Mouse (Mus musculus): Measurements from ENCODE around the gene P4hb. TPM values are rescaled to one million over a fixed set of nuclear protein-coding genes. Genes with fewer than 3 reads are reported as not detected.
A peak's percentile ranks its signal among the peaks of the same experiment; 100 is the strongest.

Gene P4hb
- total and polyA plus RNA-seq, 2 experiments from 2014 or later, result 165 to 191 TPM

GRCm38 (mm10) chr11:120575940-120576339 is 2.9 kb upstream of the P4hb start:
- no peak overlapping the region for H3K27ac ChIP-seq (ENCODE audit: low read depth, low read length)

GRCm38 (mm10) chr11:120575046-120575445 is 2.0 kb upstream of the P4hb start:
- Histone ChIP-seq H3K4me1 (ENCODE audit: insufficient read depth, low read length) (peaks cover 6% of the 10 kb centered on the region), H3K9ac (replicated peaks; ENCODE audit: low read length, poor library complexity, severe bottlenecking) (no peak overlapping the region), H3K4me3 (ENCODE audit: low read depth, low read length) (no peak overlapping the region), H3K9me3 (ENCODE audit: low read length) (no peaks in the 10 kb centered on the region), H3K27me3 (ENCODE audit: insufficient read depth, low read length) (no peaks in the 10 kb centered on the region), H3K36me3 (ENCODE audit: insufficient read depth, low read length) (peaks cover 34% of the 10 kb centered on the region), H3K27ac (ENCODE audit: low read depth, low read length) (no peak overlapping the region), H3K4me2 (ENCODE audit: low read depth, low read length, poor library complexity, severe bottlenecking) (no peak overlapping the region)
- no peak for TF ChIP-seq CTCF (IDR thresholded peaks at IDR 0.05)
- ATAC-seq (ENCODE audit: low FRiP score) (no peak), DNase-seq (ENCODE audit: low spot score) (no peak)
- WGBS, result 85% methylated on average over 2 of the region's 2 CpGs

More at GRCm38 (mm10) chr11:120575940-120576339, 2.9 kb upstream of the P4hb start:
- H3K4me2 ChIP-seq (ENCODE audit: low read depth, low read length, poor library complexity, severe bottlenecking), result no peak overlapping the region
- no peak overlapping the region for H3K9ac ChIP-seq (replicated peaks; ENCODE audit: low read length, poor library complexity, severe bottlenecking)
- H3K27me3 ChIP-seq (ENCODE audit: insufficient read depth, low read length), result no peaks in the 10 kb centered on the region
- peaks cover 10% of the 10 kb centered on the region for H3K4me1 ChIP-seq (ENCODE audit: insufficient read depth, low read length)
- DNase-seq (ENCODE audit: low spot score), result no peak
- no peak for ATAC-seq (ENCODE audit: low FRiP score)
- TF ChIP-seq CTCF (IDR thresholded peaks at IDR 0.05), result no peak
- no peak overlapping the region for H3K4me3 ChIP-seq (ENCODE audit: low read depth, low read length)
- H3K36me3 ChIP-seq (ENCODE audit: insufficient read depth, low read length), result peaks cover 30% of the 10 kb centered on the region
- H3K9me3 ChIP-seq (ENCODE audit: low read length), result no peaks in the 10 kb centered on the region

DNA sequence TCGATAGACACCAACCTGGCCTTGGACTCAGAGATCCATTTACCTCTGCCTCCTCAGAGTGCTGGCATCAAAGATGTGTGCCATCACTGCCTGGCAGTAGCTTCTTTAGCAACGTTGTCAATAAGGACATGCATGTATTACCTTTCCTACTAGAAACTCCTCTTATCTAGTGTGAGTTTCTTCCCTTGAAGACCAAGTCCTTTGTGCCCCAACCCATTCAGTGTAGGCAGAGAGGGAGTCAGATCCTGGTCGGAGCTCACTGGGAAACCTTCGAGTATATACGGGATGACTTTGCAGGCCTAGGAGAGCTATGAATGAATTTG is 1.2 kb upstream of the P4hb start:
- DNase-seq (ENCODE audit: low spot score) (no peak), ATAC-seq (ENCODE audit: low FRiP score) (no peak)
- Histone ChIP-seq H3K4me3 (ENCODE audit: low read depth, low read length) (peak overlapping the region; percentile 96; the same call in 1 of the 2 replicates), H3K4me2 (ENCODE audit: low read depth, low read length, poor library complexity, severe bottlenecking) (peak overlapping the region; percentile 79), H3K27me3 (ENCODE audit: insufficient read depth, low read length) (no peaks in the 10 kb centered on the region), H3K36me3 (ENCODE audit: insufficient read depth, low read length) (peaks cover 31% of the 10 kb centered on the region), H3K9ac (replicated peaks; ENCODE audit: low read length, poor library complexity, severe bottlenecking) (no peak overlapping the region), H3K9me3 (ENCODE audit: low read length) (no peaks in the 10 kb centered on the region), H3K27ac (ENCODE audit: low read depth, low read length) (no peak overlapping the region), H3K4me1 (ENCODE audit: insufficient read depth, low read length) (peaks cover 6% of the 10 kb centered on the region)
- TF ChIP-seq CTCF (IDR thresholded peaks at IDR 0.05), result no peak
- WGBS, result 42% methylated on average over 5 of the region's 5 CpGs

- ATAC-seq (ENCODE audit: low FRiP score) (0 out of 2 replicates have a peak, but pooled peaks have one; percentile 3), DNase-seq (ENCODE audit: low spot score) (no peak)
- Histone ChIP-seq H3K4me3 (ENCODE audit: low read depth, low read length) (peak overlapping the region; percentile 96), H3K36me3 (ENCODE audit: insufficient read depth, low read length) (peaks cover 26% of the 10 kb centered on the region), H3K9ac (replicated peaks; ENCODE audit: low read length, poor library complexity, severe bottlenecking) (peak overlapping the region; percentile 78), H3K4me1 (ENCODE audit: insufficient read depth, low read length) (peaks cover 6% of the 10 kb centered on the region), H3K27ac (ENCODE audit: low read depth, low read length) (peak overlapping the region; percentile 87), H3K27me3 (ENCODE audit: insufficient read depth, low read length) (no peaks in the 10 kb centered on the region), H3K4me2 (ENCODE audit: low read depth, low read length, poor library complexity, severe bottlenecking) (peak overlapping the region; percentile 79), H3K9me3 (ENCODE audit: low read length) (no peaks in the 10 kb centered on the region)
- TF ChIP-seq CTCF (IDR thresholded peaks at IDR 0.05), result no peak
- WGBS, result under 1% methylated on average over 23 of the region's 23 CpGs
Measured at GRCm38 (mm10) chr11:120573585-120574277, 678 bp upstream of the P4hb start.

DNA sequence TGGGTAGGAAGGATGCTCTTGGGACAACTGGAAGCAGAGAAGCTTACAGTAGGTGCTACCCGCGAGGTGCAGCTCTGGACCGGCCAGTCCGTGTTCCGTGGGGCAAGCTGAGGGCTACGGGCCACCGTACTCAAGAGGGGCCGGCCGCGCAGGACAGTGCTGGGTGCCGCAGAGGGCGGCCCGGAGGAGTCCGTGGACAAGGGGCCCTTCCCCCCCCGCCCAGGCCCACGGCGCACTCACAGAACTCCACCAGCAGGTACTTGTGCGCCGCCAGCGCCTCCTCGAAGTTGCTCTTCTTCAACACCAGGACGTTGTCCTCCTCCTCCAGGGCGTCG is 669 bp downstream of the P4hb start:
- Histone ChIP-seq H3K9me3 (ENCODE audit: low read length) (no peaks in the 10 kb centered on the region), H3K27ac (ENCODE audit: low read depth, low read length) (peak overlapping the region; percentile 77), H3K9ac (replicated peaks; ENCODE audit: low read length, poor library complexity, severe bottlenecking) (peak overlapping the region; percentile 86), H3K4me1 (ENCODE audit: insufficient read depth, low read length) (peaks cover 6% of the 10 kb centered on the region), H3K27me3 (ENCODE audit: insufficient read depth, low read length) (no peaks in the 10 kb centered on the region), H3K36me3 (ENCODE audit: insufficient read depth, low read length) (peaks cover 26% of the 10 kb centered on the region), H3K4me3 (ENCODE audit: low read depth, low read length) (peak overlapping the region; percentile 96), H3K4me2 (ENCODE audit: low read depth, low read length, poor library complexity, severe bottlenecking) (peak overlapping the region; percentile 62)
- WGBS, result 0% methylated on average over 20 of the region's 24 CpGs
- no peak for TF ChIP-seq CTCF (IDR thresholded peaks at IDR 0.05)
- DNase-seq (ENCODE audit: low spot score), result no peak
- ATAC-seq (ENCODE audit: low FRiP score), result peak; percentile 19; the same call in 1 of the 2 replicates

GRCm38 (mm10) chr11:120571754-120572416 is 1.2 kb downstream of the P4hb start:
- TF ChIP-seq CTCF (IDR thresholded peaks at IDR 0.05), result no peak
- H3K9me3 ChIP-seq (ENCODE audit: low read length), result no peaks in the 10 kb centered on the region
- H3K4me2 ChIP-seq (ENCODE audit: low read depth, low read length, poor library complexity, severe bottlenecking), result peak overlapping the region; percentile 62
- H3K4me3 ChIP-seq (ENCODE audit: low read depth, low read length), result peak overlapping the region; percentile 96
- no peak for DNase-seq (ENCODE audit: low spot score)
- H3K9ac ChIP-seq (replicated peaks; ENCODE audit: low read length, poor library complexity, severe bottlenecking), result peak overlapping the region; percentile 86
- ATAC-seq (ENCODE audit: low FRiP score), result no peak
- no peaks in the 10 kb centered on the region for H3K27me3 ChIP-seq (ENCODE audit: insufficient read depth, low read length)
- WGBS, result 13% methylated on average over 11 of the region's 11 CpGs
- peaks cover 28% of the 10 kb centered on the region for H3K36me3 ChIP-seq (ENCODE audit: insufficient read depth, low read length)
- peaks cover 6% of the 10 kb centered on the region for H3K4me1 ChIP-seq (ENCODE audit: insufficient read depth, low read length)
- H3K27ac ChIP-seq (ENCODE audit: low read depth, low read length), result peak overlapping the region; percentile 77; the same call in 1 of the 2 replicates
